Mouse (Mus musculus) cerebellum, adult 18-20 months (tissue): ENCODE measurements at regions not wholly inside any gene's neighbourhood (a gene's known extent, or its start where the extent isn't known, plus 50 kb on each side); places are given as distances from the start of the nearest gene placed in this dataset.
"Not testable (repeated sequence)": the region's sequence is repeated elsewhere in the genome, so short reads cannot be mapped to it uniquely, and the experiment has no call there.

Experiments
- DNase-seq, 2 experiments: peaks; one replicate each; pipeline ENCODE4 v3.0.0; 2021

GRCm38 (mm10) chr8:34280433-34280832, 168.9 kb upstream of the Gm10131 start:
- DNase-seq: no peak

GRCm38 (mm10) chr8:34275977-34276660, 164.6 kb upstream of the Gm10131 start:
- no peak for DNase-seq

DNA sequence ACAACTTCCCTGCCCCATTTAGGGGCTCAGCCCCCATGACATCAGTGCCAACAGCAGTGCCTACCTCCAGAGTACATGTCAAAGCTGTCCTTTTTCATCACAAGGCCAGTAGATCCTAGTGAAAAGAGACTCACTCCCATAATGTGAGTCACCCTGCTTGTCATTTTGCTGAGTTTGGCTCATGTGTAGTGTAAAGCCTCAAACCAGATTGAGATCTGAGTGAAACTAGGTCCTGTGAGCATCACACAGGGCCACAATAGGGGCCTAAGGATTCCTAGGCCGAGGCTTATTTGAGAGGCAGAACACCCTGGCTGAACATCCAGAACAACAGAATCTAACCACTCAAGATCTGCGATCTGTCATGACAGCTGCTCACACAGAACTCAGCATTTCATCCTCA, 163.3 kb upstream of the Gm10131 start:
- DNase-seq: not testable (repeated sequence)

DNA sequence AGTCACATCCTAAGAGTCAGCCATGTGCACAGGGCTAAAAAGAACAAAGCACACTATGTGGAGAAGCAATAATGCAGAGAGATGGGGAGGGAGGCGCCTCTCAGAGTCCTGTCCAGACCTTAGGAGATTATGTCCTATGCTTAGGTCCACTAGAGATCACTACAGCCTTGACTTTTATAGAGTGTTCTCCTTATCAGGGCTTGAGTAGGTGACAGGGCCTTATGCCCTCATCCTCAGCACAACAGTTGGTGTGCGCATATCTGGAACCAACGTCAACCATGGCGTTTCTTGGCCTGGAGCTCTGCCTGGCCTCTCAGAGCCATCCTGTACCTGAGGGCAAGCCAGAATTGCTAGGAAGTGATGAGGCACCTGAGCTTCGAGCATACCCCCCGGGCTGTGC, 162.6 kb upstream of the Gm10131 start:
- no peak for DNase-seq

DNA sequence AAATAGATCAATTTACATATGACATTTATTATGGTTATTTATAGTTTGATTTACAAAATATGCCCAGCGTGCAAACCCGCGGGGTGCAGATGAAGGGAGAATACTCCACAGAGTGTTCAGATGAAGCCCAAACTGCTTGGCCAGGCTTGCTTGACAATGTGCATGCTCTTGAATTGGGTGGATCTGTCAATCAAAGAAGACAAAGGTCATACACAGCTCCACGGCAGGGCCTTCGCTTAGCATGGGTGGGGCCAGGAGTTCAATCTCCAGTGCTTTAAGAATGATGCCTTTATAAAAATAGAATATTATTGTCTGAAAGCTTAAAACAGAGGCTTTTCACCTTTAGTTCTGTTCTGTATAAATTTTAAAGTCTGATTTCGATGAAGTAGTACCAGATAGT, 158.3 kb upstream of the Gm10131 start:
- DNase-seq: no peak

- DNase-seq: no peak
These were observed 157.4 kb upstream of the Gm10131 start for GRCm38 (mm10) chr8:34268806-34269520.

GRCm38 (mm10) chr8:34254978-34255377, 143.4 kb upstream of the Gm10131 start:
- DNase-seq: no peak

DNA sequence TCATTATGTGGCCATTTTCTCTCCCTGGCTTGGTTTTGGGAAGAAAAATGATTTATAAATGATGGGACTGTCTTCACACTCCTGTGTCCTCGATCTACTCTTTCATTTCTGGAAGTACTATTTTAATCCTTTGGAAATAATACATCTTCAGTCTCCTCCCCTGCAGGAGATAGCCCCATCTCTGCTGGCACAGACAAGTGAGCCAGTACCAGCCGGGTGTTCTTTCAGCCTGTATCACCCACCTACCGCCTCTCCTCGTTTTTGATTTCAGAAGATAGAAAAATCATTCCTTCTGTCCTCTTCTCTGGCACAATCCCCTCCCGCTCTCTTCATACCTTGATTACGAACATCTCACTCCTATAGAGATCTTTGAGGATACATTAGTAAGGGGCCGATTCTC, 140.4 kb upstream of the Gm10131 start:
- DNase-seq: no peak

- DNase-seq: no peak
These were observed 127.9 kb upstream of the Gm10131 start for GRCm38 (mm10) chr8:34239346-34239900.

DNA sequence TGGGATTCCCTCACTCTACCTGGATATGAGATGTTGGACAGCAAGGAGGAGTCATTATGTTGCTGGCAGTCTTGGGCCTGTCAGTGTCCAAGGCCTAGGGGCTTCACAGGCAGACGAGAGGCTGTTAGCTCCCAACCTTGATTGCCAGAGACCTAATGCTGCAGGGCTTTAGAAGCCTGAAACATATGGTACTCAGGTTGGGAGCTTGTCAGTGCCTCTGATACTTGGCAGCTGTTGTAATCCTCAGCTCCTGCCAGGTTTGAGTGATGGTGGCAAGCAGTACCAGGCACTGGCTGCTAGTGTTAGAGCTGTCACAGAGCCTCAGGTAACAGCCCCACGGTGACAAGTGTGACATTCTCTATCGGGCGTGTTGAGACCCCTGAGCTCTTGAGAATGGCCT, 122.2 kb upstream of the Gm10131 start:
- peak; percentile 47 to 69 for DNase-seq

DNA sequence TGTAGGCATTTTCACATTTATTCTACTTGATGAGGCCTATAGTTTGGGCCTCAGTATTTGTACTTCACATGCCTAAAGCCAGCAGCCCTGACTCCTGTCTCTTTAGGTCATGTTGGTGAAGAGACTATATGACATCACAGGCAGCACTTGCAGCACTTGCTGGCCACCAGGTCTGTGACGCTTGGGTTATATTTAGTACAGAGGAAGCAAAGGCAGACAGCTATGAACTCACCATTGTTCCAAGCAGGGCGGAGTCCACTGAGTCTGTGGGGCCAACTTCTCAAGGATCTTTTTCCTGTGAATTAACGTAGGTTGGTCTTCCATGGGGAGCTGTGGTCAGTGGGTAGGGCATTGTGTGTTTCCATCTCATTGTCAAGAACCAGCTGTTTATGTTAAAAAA, 117.9 kb upstream of the Gm10131 start:
- no peak for DNase-seq

- DNase-seq: no peak
These were observed 113.7 kb upstream of the Gm10131 start for GRCm38 (mm10) chr8:34225011-34225890.

DNA sequence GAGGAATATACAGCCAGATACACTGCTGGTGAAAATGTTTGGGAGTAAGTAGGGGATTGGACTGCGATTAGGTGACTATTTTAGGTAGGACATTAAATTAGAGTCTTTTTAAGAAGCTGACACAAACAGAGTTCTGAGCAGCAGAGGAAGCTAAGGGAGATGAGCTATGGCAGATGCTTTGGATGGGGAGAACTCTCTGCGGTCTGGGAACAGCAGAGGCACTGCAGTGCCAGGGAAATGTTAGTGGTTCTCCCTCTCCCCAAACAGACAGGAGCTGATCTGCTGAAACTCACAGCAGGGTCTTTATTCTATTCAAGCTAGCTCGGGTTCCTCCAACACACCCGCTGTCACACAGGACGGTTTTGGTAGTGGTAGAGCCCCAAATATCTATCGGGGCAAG, 110.7 kb upstream of the Gm10131 start:
- no peak for DNase-seq
